Mouse (Mus musculus) liver, adult 2 months (tissue): ENCODE results near the gene Bsx.

Source experiments
- CTCF ChIP-seq: fragments of 200-500 bp; IDR thresholded peaks from 2 replicates; pipeline ENCODE4 v1.5.1; 2011; ENCODE audit warnings: low read depth, low read length, control low read depth
- POLR2A ChIP-seq: fragments of 200-500 bp; IDR thresholded peaks from 2 replicates; pipeline ENCODE4 v1.6.1; 2011; ENCODE audit warnings: low read length, control low read depth; ENCODE audit not compliant: insufficient read depth; ENCODE audit errors: extremely low read depth

GRCm38 (mm10) chr9:40877881-40878235, 3.9 kb downstream of the Bsx start:
- no peak for TF ChIP-seq POLR2A
- TF ChIP-seq CTCF, result no peak
